Mouse (Mus musculus) heart, adult 2 months (tissue): ENCODE data around the gene Tor1a. TPM values are rescaled to one million over a fixed set of nuclear protein-coding genes. Genes with fewer than 3 reads are reported as not detected.

Experiments used
- DNase-seq, 2 experiments: peaks; one replicate each; pipeline ENCODE4 v3.0.0; 2021
- H3K27ac ChIP-seq: fragments of 200-600 bp; 2 replicates; pipeline ENCODE4 v1.8.1; 2022
- H3K27me3 ChIP-seq: fragments of 200-500 bp; 2 replicates; pipeline ENCODE4 v1.6.1; 2012; ENCODE audit warnings: mild to moderate bottlenecking, low read length, inconsistent platforms, mixed read lengths; ENCODE audit not compliant: control insufficient read depth, insufficient read depth
- H3K36me3 ChIP-seq: fragments of 200-500 bp; 2 replicates; pipeline ENCODE4 v1.6.1; 2012; ENCODE audit warnings: low read length, inconsistent platforms; ENCODE audit not compliant: control insufficient read depth, insufficient read depth
- H3K4me1 ChIP-seq: fragments of 200-500 bp; 2 replicates; pipeline ENCODE4 v1.6.1; 2011; ENCODE audit warnings: low read length; ENCODE audit not compliant: control insufficient read depth, insufficient read depth
- H3K4me3 ChIP-seq: fragments of 200-600 bp; 2 replicates; pipeline ENCODE4 v1.8.1; 2022
- H3K79me2 ChIP-seq: fragments of 200-500 bp; replicated peaks from 2 replicates; pipeline ENCODE4 v1.6.1; 2012; ENCODE audit warnings: mild to moderate bottlenecking, inconsistent platforms, low read length, moderate library complexity, mixed read lengths; ENCODE audit not compliant: control insufficient read depth, insufficient read depth
- H3K9ac ChIP-seq: fragments of 200-500 bp; 2 replicates; pipeline ENCODE4 v1.6.1; 2012; ENCODE audit warnings: low read depth, mild to moderate bottlenecking, control low read depth, inconsistent platforms, low read length, mixed read lengths
- CTCF ChIP-seq: fragments of 200-600 bp; IDR thresholded peaks from 2 replicates; pipeline ENCODE4 v1.8.1; 2022; ENCODE audit warnings: antibody characterized with exemption, mild to moderate bottlenecking, moderate library complexity
- EP300 ChIP-seq: fragments of 200-500 bp; IDR thresholded peaks from 2 replicates; pipeline ENCODE4 v1.6.1; 2011; ENCODE audit warnings: low read depth, low read length, control low read depth; ENCODE audit not compliant: insufficient read depth
- POLR2A ChIP-seq: fragments of 200-500 bp; IDR thresholded peaks from 2 replicates; pipeline ENCODE4 v1.6.1; 2011; ENCODE audit warnings: mild to moderate bottlenecking, low read depth, low read length, control low read depth; ENCODE audit not compliant: insufficient read depth
- WGBS: fragments of 180-500 bp; shearing (Covaris S2); methylation state at CpG from one replicate; pipeline ENCODE4 v1.1.7; 2018; 5-methylcytosine and 5-hydroxymethylcytosine counted together
- intact Hi-C: fragments of 180-260 bp; cut with DNase I; formaldehyde crosslinking; loops from one replicate; pipeline ENCODE4 v1.15.1; 2025
- polyA plus RNA-seq: library from polyadenylated mRNA; depleted of rRNA; stranded (reverse); fragments of >200 nt; gene quantifications from 2 replicates; pipeline ENCODE4 v1.2.3, GENCODE M21; 2012
- total RNA-seq, 2 experiments: library from RNA; stranded (reverse); gene quantifications; 2 replicates each; pipeline ENCODE4 v1.2.3; 2021

The Tor1a gene
- total and polyA plus RNA-seq, 3 experiments, result 9.6 to 11.3 (median 10.4) TPM

GRCm38 (mm10) chr2:30959856-30960255, 7.9 kb downstream of the Tor1a start:
- no peaks in the 10 kb centered on the region for H3K79me2 ChIP-seq
- no peak for TF ChIP-seq CTCF
- no peak for TF ChIP-seq EP300
- no peak for TF ChIP-seq POLR2A
- H3K36me3 ChIP-seq, result no peaks in the 10 kb centered on the region
- H3K27me3 ChIP-seq, result no peaks in the 10 kb centered on the region
- intact Hi-C loops, result no loop called here
- H3K4me1 ChIP-seq, result no peaks in the 10 kb centered on the region
- WGBS, result 44% methylated on average over 5 of the region's 5 CpGs
- no peak overlapping the region for H3K4me3 ChIP-seq
- no peak overlapping the region for H3K27ac ChIP-seq
- DNase-seq, result no peak
- H3K9ac ChIP-seq, result no peak overlapping the region

- Histone ChIP-seq H3K4me1 (no peaks in the 10 kb centered on the region; the same call in 1 of the 2 replicates), H3K4me3 (no peak overlapping the region), H3K27ac (no peak overlapping the region), H3K79me2 (no peaks in the 10 kb centered on the region), H3K36me3 (peaks cover 3% of the 10 kb centered on the region; the same call in 1 of the 2 replicates), H3K9ac (no peak overlapping the region), H3K27me3 (no peaks in the 10 kb centered on the region)
- intact Hi-C loops, result no loop called here
- DNase-seq, result no peak
- 82% methylated on average over 14 of the region's 14 CpGs for WGBS
- no peak for TF ChIP-seq EP300
- no peak for TF ChIP-seq POLR2A
- TF ChIP-seq CTCF, result no peak
Measured at GRCm38 (mm10) chr2:30958726-30959125, 9.0 kb downstream of the Tor1a start.

GRCm38 (mm10) chr2:30957511-30957910, 10.2 kb downstream of the Tor1a start:
- TF ChIP-seq POLR2A (no peak), CTCF (no peak), EP300 (no peak)
- intact Hi-C loops, result no loop called here
- WGBS, result 81% methylated on average over 4 of the region's 4 CpGs

GRCm38 (mm10) chr2:30954797-30955196, 12.9 kb downstream of the Tor1a start:
- 43% methylated on average over 6 of the region's 6 CpGs for WGBS
- Histone ChIP-seq H3K79me2 (no peaks in the 10 kb centered on the region), H3K36me3 (peaks cover 3% of the 10 kb centered on the region; the same call in 1 of the 2 replicates), H3K27me3 (no peaks in the 10 kb centered on the region), H3K27ac (no peak overlapping the region), H3K4me3 (no peak overlapping the region), H3K4me1 (peaks cover 4% of the 10 kb centered on the region), H3K9ac (no peak overlapping the region)
- TF ChIP-seq POLR2A (no peak), CTCF (no peak), EP300 (no peak)
- DNase-seq, result peak in 1 of 2 experiments; percentile 20
- intact Hi-C loops, result no loop called here

More at GRCm38 (mm10) chr2:30957511-30957910, 10.2 kb downstream of the Tor1a start:
- peaks cover 2% of the 10 kb centered on the region for H3K4me1 ChIP-seq
- DNase-seq, result no peak
- no peak overlapping the region for H3K27ac ChIP-seq
- H3K9ac ChIP-seq, result no peak overlapping the region
- peaks cover 3% of the 10 kb centered on the region; the same call in 1 of the 2 replicates for H3K36me3 ChIP-seq
- no peaks in the 10 kb centered on the region for H3K27me3 ChIP-seq
- no peaks in the 10 kb centered on the region for H3K79me2 ChIP-seq
- no peak overlapping the region for H3K4me3 ChIP-seq

GRCm38 (mm10) chr2:30952824-30953490, 14.8 kb downstream of the Tor1a start, which contains the start of gene Tor1b:
Gene Tor1b (plus strand): TSS chr2:30952959.
- Histone ChIP-seq H3K4me3 (peak within 1 kb of the TSS; percentile 98), H3K36me3 (peaks cover 3% of the 10 kb centered on the region; the same call in 1 of the 2 replicates), H3K4me1 (peaks cover 4% of the 10 kb centered on the region), H3K27me3 (no peaks in the 10 kb centered on the region), H3K79me2 (no peaks in the 10 kb centered on the region), H3K9ac (peak within 1 kb of the TSS; percentile 90), H3K27ac (peak within 1 kb of the TSS; percentile 90)
- peak; percentile 86 to 89 for DNase-seq
- TF ChIP-seq EP300 (no peak), CTCF (peak; percentile 39), POLR2A (peak; percentile 97)
- WGBS, result under 1% methylated on average over 60 of the region's 60 CpGs
- intact Hi-C loops, result no loop called here

GRCm38 (mm10) chr2:30952457-30952823, 15.3 kb downstream of the Tor1a start:
- H3K4me3 ChIP-seq, result peak overlapping the region; percentile 98
- 28% methylated on average over 5 of the region's 5 CpGs for WGBS
- TF ChIP-seq POLR2A, result no peak
- no peak for TF ChIP-seq CTCF
- TF ChIP-seq EP300, result no peak
- H3K4me1 ChIP-seq, result peaks cover 4% of the 10 kb centered on the region
- peaks cover 3% of the 10 kb centered on the region; the same call in 1 of the 2 replicates for H3K36me3 ChIP-seq
- intact Hi-C loops, result no loop called here
- no peaks in the 10 kb centered on the region for H3K79me2 ChIP-seq
- peak overlapping the region; percentile 90 for H3K27ac ChIP-seq
- H3K9ac ChIP-seq, result no peak overlapping the region
- DNase-seq, result no peak
- H3K27me3 ChIP-seq, result no peaks in the 10 kb centered on the region
